Mouse (Mus musculus) activated CD4-positive, CD25-positive, alpha-beta regulatory T cell, adult 9 weeks (primary cell): ENCODE results near the gene Ifna11. TPM values are rescaled to one million over a fixed set of nuclear protein-coding genes. Genes with fewer than 3 reads are reported as not detected.

Experiments used
- polyA plus RNA-seq: library from polyadenylated mRNA; unstranded; fragments of 100-300 nt; shearing (Covaris generic); gene quantifications from one replicate; pipeline ENCODE4 v1.2.1, GENCODE M21; 2017

The Ifna11 gene
- polyA plus RNA-seq = not detected

DNA sequence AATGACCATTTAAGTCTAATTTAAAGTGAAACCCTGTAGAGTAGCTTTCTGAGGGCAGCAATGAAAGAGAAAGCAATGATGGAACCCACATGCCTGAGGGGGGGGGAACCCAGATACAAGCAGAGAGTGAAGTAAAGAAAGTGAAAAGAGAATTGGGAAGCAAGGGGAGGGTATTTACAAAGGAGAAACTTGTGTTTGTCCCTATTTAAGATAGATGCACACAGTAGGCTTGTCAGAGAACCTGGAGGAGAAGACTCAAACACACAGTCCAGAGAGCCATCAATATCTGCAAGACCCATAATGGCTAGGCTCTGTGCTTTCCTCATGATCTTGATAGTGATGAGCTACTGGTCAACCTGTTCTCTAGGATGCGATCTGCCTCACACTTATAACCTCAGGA, at the start of gene Ifna11:
TSS of gene Ifna11 (plus strand) at position 301 of the 400 bp plus-strand sequence.

GRCm38 (mm10) chr4:88773534-88773933, 46.2 kb upstream of the Ifna11 start, which contains the start of gene Gm13290:
TSS of gene Gm13290 (plus strand) at chr4:88773834.

DNA sequence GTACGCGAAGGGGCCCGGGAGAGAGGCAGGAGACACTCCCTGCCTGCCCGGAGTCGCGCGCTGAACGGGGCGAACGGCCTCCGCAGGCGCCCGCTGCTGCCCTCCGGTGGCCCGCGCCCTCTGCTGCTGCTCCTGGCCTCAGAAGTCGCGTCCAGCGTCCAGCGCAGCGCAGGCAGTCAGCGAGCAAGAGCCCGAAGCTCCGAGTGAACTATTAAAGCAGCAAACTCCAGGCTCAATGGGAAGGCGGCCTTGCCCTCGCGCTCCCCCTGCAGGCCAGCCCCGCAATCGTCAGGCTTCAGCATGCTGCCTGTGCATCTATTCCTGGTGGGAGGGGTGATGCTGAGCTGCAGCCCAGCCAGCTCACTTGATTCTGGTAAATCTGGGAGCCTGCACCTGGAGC, 43.1 kb upstream of the Ifna11 start, which contains the start of gene Gm13289:
TSS of gene Gm13289 (plus strand) at position 301 of the 400 bp plus-strand sequence.

GRCm38 (mm10) chr4:88779550-88779949, 40.2 kb upstream of the Ifna11 start, which contains the start of gene Gm13272:
TSS of gene Gm13272 (plus strand) at chr4:88779850.

DNA sequence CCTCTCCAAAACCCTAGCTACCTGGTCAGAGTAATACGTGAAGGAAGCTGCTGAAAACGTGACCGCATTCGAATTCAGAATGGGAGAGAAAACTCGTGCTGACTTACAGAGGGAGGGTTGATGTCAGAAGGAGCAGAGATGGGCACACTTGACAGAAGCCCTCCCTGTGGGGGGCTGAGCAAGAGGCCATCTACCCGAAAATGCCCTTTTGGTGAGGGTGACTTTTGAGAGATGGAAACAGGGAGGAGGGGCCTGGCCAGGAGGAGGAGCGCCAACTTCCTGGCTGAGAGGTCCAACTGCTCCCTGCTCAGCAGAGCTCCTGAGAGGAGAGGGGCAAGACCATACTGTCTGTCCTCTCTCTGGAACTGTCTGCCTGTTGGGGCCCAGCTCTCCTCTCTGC, 37.9 kb upstream of the Ifna11 start, which contains the start of gene Ifnz:
TSS of gene Ifnz (plus strand) at position 301 of the 400 bp plus-strand sequence.

DNA sequence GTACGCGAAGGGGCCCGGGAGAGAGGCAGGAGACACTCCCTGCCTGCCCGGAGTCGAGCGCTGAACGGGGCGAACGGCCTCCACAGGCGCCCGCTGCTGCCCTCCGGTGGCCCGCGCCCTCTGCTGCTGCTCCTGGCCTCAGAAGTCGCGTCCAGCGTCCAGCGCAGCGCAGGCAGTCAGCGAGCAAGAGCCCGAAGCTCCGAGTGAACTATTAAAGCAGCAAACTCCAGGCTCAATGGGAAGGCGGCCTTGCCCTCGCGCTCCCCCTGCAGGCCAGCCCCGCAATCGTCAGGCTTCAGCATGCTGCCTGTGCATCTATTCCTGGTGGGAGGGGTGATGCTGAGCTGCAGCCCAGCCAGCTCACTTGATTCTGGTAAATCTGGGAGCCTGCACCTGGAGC, 34.4 kb upstream of the Ifna11 start, which contains the start of gene Gm13276:
TSS of gene Gm13276 (plus strand) at position 301 of the 400 bp plus-strand sequence.

DNA sequence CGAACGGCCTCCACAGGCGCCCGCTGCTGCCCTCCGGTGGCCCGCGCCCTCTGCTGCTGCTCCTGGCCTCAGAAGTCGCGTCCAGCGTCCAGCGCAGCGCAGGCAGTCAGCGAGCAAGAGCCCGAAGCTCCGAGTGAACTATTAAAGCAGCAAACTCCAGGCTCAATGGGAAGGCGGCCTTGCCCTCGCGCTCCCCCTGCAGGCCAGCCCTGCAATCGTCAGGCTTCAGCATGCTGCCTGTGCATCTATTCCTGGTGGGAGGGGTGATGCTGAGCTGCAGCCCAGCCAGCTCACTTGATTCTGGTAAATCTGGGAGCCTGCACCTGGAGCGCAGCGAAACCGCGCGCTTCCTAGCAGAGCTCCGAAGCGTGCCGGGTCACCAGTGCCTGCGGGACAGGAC, 31.4 kb upstream of the Ifna11 start, which contains the start of gene Gm13277:
TSS of gene Gm13277 (plus strand) at position 231 of the 400 bp plus-strand sequence.

DNA sequence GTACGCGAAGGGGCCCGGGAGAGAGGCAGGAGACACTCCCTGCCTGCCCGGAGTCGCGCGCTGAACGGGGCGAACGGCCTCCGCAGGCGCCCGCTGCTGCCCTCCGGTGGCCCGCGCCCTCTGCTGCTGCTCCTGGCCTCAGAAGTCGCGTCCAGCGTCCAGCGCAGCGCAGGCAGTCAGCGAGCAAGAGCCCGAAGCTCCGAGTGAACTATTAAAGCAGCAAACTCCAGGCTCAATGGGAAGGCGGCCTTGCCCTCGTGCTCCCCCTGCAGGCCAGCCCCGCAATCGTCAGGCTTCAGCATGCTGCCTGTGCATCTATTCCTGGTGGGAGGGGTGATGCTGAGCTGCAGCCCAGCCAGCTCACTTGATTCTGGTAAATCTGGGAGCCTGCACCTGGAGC, 28.5 kb upstream of the Ifna11 start, which contains the start of gene Gm13278:
TSS of gene Gm13278 (plus strand) at position 301 of the 400 bp plus-strand sequence.

GRCm38 (mm10) chr4:88793936-88794675, 25.7 kb upstream of the Ifna11 start, which contains the start of gene Gm13275:
TSS of gene Gm13275 (plus strand) at chr4:88794487.

GRCm38 (mm10) chr4:88797097-88797496, 22.7 kb upstream of the Ifna11 start, which contains the start of gene Gm13279:
TSS of gene Gm13279 (plus strand) at chr4:88797397.

DNA sequence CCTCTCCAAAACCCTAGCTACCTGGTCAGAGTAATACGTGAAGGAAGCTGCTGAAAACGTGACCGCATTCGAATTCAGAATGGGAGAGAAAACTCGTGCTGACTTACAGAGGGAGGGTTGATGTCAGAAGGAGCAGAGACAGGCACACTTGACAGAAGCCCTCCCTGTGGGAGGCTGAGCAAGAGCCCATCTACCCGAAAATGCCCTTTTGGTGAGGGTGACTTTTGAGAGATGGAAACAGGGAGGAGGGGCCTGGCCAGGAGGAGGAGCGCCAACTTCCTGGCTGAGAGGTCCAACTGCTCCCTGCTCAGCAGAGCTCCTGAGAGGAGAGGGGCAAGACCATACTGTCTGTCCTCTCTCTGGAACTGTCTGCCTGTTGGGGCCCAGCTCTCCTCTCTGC, 20.4 kb upstream of the Ifna11 start, which contains the start of gene Gm13285:
TSS of gene Gm13285 (plus strand) at position 301 of the 400 bp plus-strand sequence.

DNA sequence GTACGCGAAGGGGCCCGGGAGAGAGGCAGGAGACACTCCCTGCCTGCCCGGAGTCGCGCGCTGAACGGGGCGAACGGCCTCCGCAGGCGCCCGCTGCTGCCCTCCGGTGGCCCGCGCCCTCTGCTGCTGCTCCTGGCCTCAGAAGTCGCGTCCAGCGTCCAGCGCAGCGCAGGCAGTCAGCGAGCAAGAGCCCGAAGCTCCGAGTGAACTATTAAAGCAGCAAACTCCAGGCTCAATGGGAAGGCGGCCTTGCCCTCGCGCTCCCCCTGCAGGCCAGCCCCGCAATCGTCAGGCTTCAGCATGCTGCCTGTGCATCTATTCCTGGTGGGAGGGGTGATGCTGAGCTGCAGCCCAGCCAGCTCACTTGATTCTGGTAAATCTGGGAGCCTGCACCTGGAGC, 16.8 kb upstream of the Ifna11 start, which contains the start of gene Gm13287:
TSS of gene Gm13287 (plus strand) at position 301 of the 400 bp plus-strand sequence.

GRCm38 (mm10) chr4:88805231-88805630, 14.5 kb upstream of the Ifna11 start, which contains the start of gene Gm13288:
TSS of gene Gm13288 (plus strand) at chr4:88805531.

DNA sequence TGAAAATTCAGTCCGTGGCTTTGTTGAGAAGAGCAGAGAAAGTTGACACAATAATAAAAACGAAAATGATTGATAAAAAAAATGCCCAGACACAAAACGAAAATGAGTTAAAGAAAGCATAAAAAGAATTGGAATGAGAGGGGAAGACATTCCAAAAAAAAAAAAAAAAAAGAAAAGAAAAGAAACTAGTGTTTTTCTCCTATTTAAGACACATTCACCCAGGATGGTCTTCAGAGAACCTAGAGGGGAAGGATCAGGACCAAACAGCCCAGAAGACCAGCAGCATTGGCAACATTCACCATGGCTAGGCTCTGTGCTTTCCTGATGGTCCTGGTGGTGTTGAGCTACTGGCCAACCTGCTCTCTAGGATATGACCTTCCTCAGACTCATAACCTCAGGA, 3.8 kb upstream of the Ifna11 start, which contains the start of gene Ifna7:
TSS of gene Ifna7 (plus strand) at position 301 of the 400 bp plus-strand sequence.

GRCm38 (mm10) chr4:88827116-88827515, 7.4 kb downstream of the Ifna11 start, which contains the start of gene Ifna6:
TSS of gene Ifna6 (plus strand) at chr4:88827416.

GRCm38 (mm10) chr4:88835225-88835624, 15.5 kb downstream of the Ifna11 start, which contains the start of gene Ifna5:
TSS of gene Ifna5 (plus strand) at chr4:88835525.

DNA sequence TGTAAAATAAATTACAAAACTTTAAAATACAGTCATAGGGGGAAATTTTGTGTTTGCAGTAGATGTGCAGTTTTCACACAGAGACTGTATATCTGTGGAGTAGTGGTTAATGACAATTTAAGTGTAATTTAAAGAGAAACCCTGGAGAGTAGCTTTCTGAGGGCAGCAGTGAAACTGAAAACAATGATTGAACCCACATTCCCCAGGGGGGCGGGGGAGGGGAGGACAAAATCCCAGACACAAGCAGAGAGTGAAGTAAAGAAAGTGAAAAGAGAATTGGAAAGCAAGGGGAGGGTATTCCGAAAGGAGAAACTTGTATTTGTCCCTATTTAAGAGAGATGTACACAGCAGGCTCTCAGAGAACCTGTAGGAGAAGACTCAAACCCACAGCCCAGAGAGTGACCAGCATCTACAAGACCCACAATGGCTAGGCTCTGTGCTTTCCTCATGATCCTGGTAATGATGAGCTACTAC, 21.7 kb downstream of the Ifna11 start, which contains the start of gene Ifna4:
TSS of gene Ifna4 (plus strand) at position 424 of the 474 bp plus-strand sequence.

GRCm38 (mm10) chr4:88849698-88850097, 29.9 kb downstream of the Ifna11 start, which contains the start of gene Ifna1:
TSS of gene Ifna1 (plus strand) at chr4:88850087.

Other genes starting within 250 kb of the Ifna11 start
- gene Ifna14, start 248.2 kb upstream of the Ifna11 start, polyA plus RNA-seq = not detected
- not detected for gene Ifna9, start 227.6 kb upstream of the Ifna11 start, polyA plus RNA-seq
- not detected for gene Ifna12, start 216.6 kb upstream of the Ifna11 start, polyA plus RNA-seq
- gene C87499, start 185.5 kb upstream of the Ifna11 start, polyA plus RNA-seq = not detected
- not detected for gene Ifna13, start 175.5 kb upstream of the Ifna11 start, polyA plus RNA-seq
- gene Ifna16, start 143.0 kb upstream of the Ifna11 start, polyA plus RNA-seq = not detected
- not detected for gene Ifna2, start 136.0 kb upstream of the Ifna11 start, polyA plus RNA-seq
- gene Ifnab, start 128.6 kb upstream of the Ifna11 start, polyA plus RNA-seq = not detected
- not detected for gene Gm26566, start 98.2 kb upstream of the Ifna11 start, polyA plus RNA-seq
- gene Klhl9, start 97.5 kb upstream of the Ifna11 start, polyA plus RNA-seq = 20.7 TPM
- not detected for gene Gm13271, start 65.1 kb upstream of the Ifna11 start, polyA plus RNA-seq
- gene Gm13283, start 59.8 kb upstream of the Ifna11 start, polyA plus RNA-seq = not detected
- gene Gm13290, start 46.1 kb upstream of the Ifna11 start, polyA plus RNA-seq = not detected
- not detected for gene Gm13289, start 43.0 kb upstream of the Ifna11 start, polyA plus RNA-seq
- gene Gm13272, start 40.1 kb upstream of the Ifna11 start, polyA plus RNA-seq = not detected
- gene Ifnz, start 37.8 kb upstream of the Ifna11 start, polyA plus RNA-seq = 0.43 TPM
- not detected for gene Gm13276, start 34.2 kb upstream of the Ifna11 start, polyA plus RNA-seq
- not detected for gene Gm13277, start 31.3 kb upstream of the Ifna11 start, polyA plus RNA-seq
- not detected for gene Gm13278, start 28.4 kb upstream of the Ifna11 start, polyA plus RNA-seq
- not detected for gene Gm13275, start 25.5 kb upstream of the Ifna11 start, polyA plus RNA-seq
- not detected for gene Gm13279, start 22.6 kb upstream of the Ifna11 start, polyA plus RNA-seq
- gene Gm13285, start 20.3 kb upstream of the Ifna11 start, polyA plus RNA-seq = 0.83 TPM
- not detected for gene Gm13287, start 16.7 kb upstream of the Ifna11 start, polyA plus RNA-seq
- gene Gm13288, start 14.4 kb upstream of the Ifna11 start, polyA plus RNA-seq = not detected
- gene Ifna7, start 3.7 kb upstream of the Ifna11 start, polyA plus RNA-seq = not detected
- not detected for gene Ifna6, start 7.5 kb downstream of the Ifna11 start, polyA plus RNA-seq
- not detected for gene Ifna5, start 15.6 kb downstream of the Ifna11 start, polyA plus RNA-seq
- not detected for gene Ifna4, start 21.9 kb downstream of the Ifna11 start, polyA plus RNA-seq
- not detected for gene Ifna1, start 30.1 kb downstream of the Ifna11 start, polyA plus RNA-seq
- not detected for gene Ifne, start 60.2 kb downstream of the Ifna11 start, polyA plus RNA-seq